Mouse (Mus musculus) hindbrain, embryonic 15.5 days (tissue): ENCODE data around the gene Bco1. TPM values are rescaled to one million over a fixed set of nuclear protein-coding genes. Genes with fewer than 3 reads are reported as not detected.
A peak's percentile ranks its signal among the peaks of the same experiment; 100 is the strongest.

Experiments
- ATAC-seq: fragments of 200-750 bp; cut with Nextera tagmentation; 2 replicates; pipeline ENCODE4 v1.8.0; 2017; ENCODE audit warnings: low read depth, moderate number of reproducible peaks, moderate TSS enrichment; ENCODE audit not compliant: low FRiP score
- H3K27ac ChIP-seq: fragments of 300-500 bp; sonication (generic); replicated peaks from 2 replicates; pipeline ENCODE4 v1.5.1; 2015; ENCODE audit warnings: mild to moderate bottlenecking, inconsistent platforms
- H3K27me3 ChIP-seq: fragments of 300-500 bp; sonication (generic); 2 replicates; pipeline ENCODE4 v1.6.1; 2015; ENCODE audit warnings: control low read depth, inconsistent platforms
- H3K36me3 ChIP-seq: fragments of 300-500 bp; sonication (generic); 2 replicates; pipeline ENCODE4 v1.6.1; 2015; ENCODE audit warnings: control low read depth, inconsistent platforms
- H3K4me1 ChIP-seq: fragments of 300-500 bp; sonication (generic); replicated peaks from 2 replicates; pipeline ENCODE4 v1.6.1; 2015; ENCODE audit warnings: control low read depth, inconsistent platforms
- H3K4me2 ChIP-seq: fragments of 300-500 bp; sonication (generic); 2 replicates; pipeline ENCODE4 v1.6.1; 2015; ENCODE audit warnings: moderate library complexity, mild to moderate bottlenecking, inconsistent platforms
- H3K4me3 ChIP-seq: fragments of 300-500 bp; sonication (generic); 2 replicates; pipeline ENCODE4 v1.5.1; 2015; ENCODE audit warnings: mild to moderate bottlenecking, inconsistent platforms
- H3K9ac ChIP-seq: fragments of 300-500 bp; sonication (generic); 2 replicates; pipeline ENCODE4 v1.6.1; 2015; ENCODE audit warnings: inconsistent platforms
- H3K9me3 ChIP-seq: fragments of 300-500 bp; sonication (generic); 2 replicates; pipeline ENCODE4 v1.6.1; 2016; ENCODE audit warnings: control low read depth, inconsistent platforms
- WGBS: fragments of 180-500 bp; shearing (Covaris S2); methylation state at CpG from one replicate; pipeline ENCODE4 v1.1.7; 2015; 5-methylcytosine and 5-hydroxymethylcytosine counted together
- polyA plus RNA-seq: library from polyadenylated mRNA; unstranded; fragments of >200 nt; fragmentation: Nextera tagmentation; extraction: Ambion mirVana; gene quantifications from 2 replicates; pipeline ENCODE4 v1.2.1, GENCODE M21; 2015

Gene Bco1
- polyA plus RNA-seq, 1 experiment from 2014 or later = 0.32 TPM

DNA sequence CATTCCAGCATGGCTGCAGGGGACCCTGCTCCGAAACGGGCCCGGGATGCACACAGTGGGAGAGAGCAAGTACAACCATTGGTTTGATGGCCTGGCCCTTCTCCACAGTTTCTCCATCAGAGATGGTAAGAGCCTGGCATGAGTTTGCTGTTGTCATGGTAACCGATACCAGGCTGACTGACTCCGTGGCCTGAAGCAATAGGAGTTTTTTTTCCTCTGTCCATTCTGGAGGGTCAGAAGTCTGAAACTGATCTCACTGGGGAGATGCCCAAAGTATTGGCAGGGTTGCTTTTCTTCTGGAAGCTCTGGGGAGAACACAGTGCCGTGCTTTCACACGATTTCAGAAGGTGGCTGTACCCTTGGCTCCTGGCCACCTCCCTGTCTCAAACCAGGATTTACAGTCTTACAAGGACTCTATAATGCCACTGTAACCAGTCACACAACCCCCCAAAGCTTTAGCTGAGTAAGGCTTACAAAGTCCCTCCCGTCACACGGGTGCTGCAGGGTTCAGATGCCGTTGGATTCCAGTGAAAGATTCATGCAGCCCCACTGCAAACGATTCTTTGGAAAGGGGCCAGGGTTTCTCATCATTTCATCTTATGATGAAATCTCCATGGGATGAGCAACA, 2.0 kb downstream of the Bco1 start:
- no peak overlapping the region for H3K4me3 ChIP-seq

DNA sequence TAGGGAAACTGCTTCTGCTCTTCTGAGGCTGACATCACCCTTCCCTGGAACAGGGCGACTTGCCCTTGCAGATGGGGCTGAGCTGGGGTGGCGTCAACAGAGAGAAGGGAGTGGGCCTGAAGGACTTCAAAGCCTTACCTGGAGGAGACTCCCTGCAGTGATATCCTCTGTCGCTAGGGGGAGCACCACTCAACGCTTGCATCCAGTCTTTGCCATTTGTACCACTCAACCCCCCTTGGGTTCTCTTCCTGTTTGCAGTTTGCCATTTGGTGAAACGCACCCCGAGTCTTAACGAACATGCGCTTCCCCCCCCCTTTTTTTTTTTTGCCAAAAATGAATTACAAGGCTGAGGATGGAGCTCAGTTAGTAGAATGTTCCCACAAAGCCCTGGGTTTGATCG, 11.9 kb downstream of the Bco1 start:
- Histone ChIP-seq H3K9ac (no peak overlapping the region), H3K4me1 (no peaks in the 10 kb centered on the region), H3K9me3 (no peaks in the 10 kb centered on the region), H3K27me3 (no peaks in the 10 kb centered on the region), H3K4me2 (no peak overlapping the region), H3K4me3 (no peak overlapping the region), H3K27ac (no peak overlapping the region), H3K36me3 (no peaks in the 10 kb centered on the region)
- no peak for ATAC-seq
- WGBS = 15% methylated on average over 9 of the region's 9 CpGs

More for the DNA sequence above, 2.0 kb downstream of the Bco1 start:
- peak; percentile 92 for ATAC-seq
- H3K27ac ChIP-seq = peak overlapping the region; percentile 62
- WGBS = 31% methylated on average over 11 of the region's 11 CpGs
- peaks cover 3% of the 10 kb centered on the region; the same call in 1 of the 2 replicates for H3K9me3 ChIP-seq
- no peak overlapping the region for H3K9ac ChIP-seq
- peaks cover 15% of the 10 kb centered on the region; the same call in 1 of the 2 replicates for H3K4me1 ChIP-seq
- H3K4me2 ChIP-seq = peak overlapping the region; percentile 31
- no peaks in the 10 kb centered on the region for H3K27me3 ChIP-seq
- H3K36me3 ChIP-seq = no peaks in the 10 kb centered on the region

DNA sequence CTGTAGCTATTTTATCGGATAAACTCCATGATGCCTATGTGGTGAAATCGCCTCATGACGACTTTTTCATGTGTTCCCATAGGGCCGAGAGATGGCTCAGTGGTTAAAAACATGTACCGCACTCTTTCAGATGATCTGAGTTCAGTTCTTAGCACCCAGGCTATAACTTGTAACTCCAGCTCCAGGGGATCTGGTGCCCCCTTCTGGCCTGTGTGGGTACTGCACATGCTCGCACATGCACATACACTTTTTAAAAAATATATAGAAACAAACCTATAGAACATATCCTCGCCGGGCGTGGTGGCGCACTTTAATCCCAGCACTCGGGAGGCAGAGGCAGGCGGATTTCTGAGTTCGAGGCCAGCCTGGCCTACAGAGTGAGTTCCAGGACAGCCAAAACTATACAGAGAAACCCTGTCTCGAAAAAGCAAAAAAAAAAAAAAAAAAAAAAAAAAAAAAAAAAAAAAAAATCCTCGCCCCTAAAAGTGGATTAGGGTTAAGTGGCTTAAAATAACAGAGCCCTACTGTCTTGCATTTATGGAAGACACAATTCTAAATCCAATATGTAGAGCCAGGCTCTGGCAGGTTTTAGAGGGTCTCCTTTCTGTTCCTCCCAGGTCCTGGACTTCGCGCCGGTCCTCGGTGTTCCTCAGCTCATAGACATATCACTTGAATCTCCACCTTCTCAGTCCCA, 13.5 kb downstream of the Bco1 start:
- Histone ChIP-seq H3K4me3 (no peak overlapping the region), H3K9ac (no peak overlapping the region), H3K27me3 (no peaks in the 10 kb centered on the region), H3K4me2 (no peak overlapping the region), H3K9me3 (no peaks in the 10 kb centered on the region), H3K36me3 (no peaks in the 10 kb centered on the region), H3K4me1 (no peaks in the 10 kb centered on the region), H3K27ac (no peak overlapping the region)
- no peak for ATAC-seq
- 93% methylated on average over 19 of the region's 19 CpGs for WGBS

DNA sequence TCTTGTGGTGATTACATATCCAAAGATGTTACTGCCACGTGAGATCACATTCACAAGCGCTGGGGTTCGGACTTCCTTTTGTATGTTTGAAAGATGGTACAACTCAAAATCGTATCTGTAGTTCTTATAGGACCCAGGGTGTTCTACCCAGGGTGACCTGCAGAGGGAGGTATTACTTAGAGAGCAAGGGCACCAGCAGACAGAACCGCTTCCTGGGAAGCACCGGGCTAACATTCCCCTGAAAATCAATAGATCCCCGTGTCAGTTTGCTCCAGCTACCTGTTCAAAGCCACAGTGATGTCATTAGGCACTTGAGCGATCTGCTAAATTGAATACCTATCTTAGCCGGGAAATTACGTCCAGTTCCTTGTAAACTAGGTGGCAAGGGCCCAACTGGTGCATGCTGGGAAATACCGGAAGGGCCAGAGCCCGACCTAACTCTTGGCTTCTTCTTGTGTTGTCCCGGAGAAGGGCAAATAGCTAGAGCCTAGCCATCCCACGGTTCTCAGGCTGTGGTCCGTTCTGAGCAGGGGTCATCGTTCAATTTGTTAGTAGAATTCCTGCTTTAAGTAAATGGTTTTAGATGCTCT, 14.2 kb downstream of the Bco1 start:
- Histone ChIP-seq H3K4me1 (no peaks in the 10 kb centered on the region), H3K9me3 (no peaks in the 10 kb centered on the region), H3K4me2 (no peak overlapping the region), H3K36me3 (no peaks in the 10 kb centered on the region), H3K4me3 (no peak overlapping the region), H3K27ac (no peak overlapping the region), H3K9ac (no peak overlapping the region), H3K27me3 (no peaks in the 10 kb centered on the region)
- whole genome bisulfite sequencing = 53% methylated on average over 16 of the region's 16 CpGs
- ATAC-seq = no peak

DNA sequence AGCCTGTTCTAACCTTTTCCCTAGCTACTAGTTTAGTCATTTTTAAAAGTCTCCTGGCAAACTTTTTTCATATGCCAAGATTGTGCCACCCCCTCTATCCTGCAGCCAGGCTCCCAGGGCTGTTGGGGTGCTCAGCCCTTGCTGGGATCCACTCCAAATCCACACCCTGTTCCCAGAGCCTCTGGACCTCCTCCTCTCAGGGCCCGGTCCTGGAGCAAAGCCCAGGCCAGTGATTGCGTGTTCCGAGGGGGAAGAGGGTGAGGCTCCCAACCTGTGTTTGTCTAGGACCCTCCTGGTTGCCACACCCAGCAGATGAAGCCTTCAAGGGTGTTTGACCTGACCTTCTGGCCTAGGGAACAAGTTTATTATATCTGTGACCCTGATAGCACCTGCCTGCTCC, 16.0 kb downstream of the Bco1 start:
- Histone ChIP-seq H3K4me2 (no peak overlapping the region), H3K27me3 (no peaks in the 10 kb centered on the region), H3K4me1 (peaks cover 12% of the 10 kb centered on the region), H3K27ac (no peak overlapping the region), H3K9ac (no peak overlapping the region), H3K9me3 (no peaks in the 10 kb centered on the region), H3K36me3 (no peaks in the 10 kb centered on the region), H3K4me3 (no peak overlapping the region)
- 88% methylated on average over 3 of the region's 3 CpGs for WGBS
- no peak for ATAC-seq

DNA sequence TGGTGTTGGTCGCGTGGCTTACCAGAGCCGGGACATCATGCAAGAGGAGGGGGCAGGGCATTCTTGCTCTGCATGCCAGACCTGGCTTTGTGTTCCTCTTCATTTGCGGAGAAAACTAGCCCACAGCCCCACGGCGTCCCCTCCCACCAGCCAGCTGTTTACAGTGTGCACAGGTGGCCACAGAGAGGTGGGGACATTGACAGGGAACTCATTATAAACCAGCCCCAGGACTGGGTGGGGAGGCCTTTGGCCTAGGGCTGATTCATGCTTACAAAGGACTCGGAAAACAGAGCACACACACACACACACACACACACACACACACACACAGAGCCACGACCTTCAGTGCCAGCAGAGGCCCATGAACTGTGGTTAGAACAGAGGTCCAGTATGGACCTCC, 16.6 kb downstream of the Bco1 start:
- no peak overlapping the region for H3K9ac ChIP-seq
- no peak overlapping the region for H3K4me2 ChIP-seq
- WGBS = 71% methylated on average over 8 of the region's 8 CpGs
- no peaks in the 10 kb centered on the region for H3K27me3 ChIP-seq
- no peak for ATAC-seq
- no peaks in the 10 kb centered on the region for H3K36me3 ChIP-seq
- H3K4me3 ChIP-seq = no peak overlapping the region
- H3K27ac ChIP-seq = no peak overlapping the region
- no peaks in the 10 kb centered on the region for H3K9me3 ChIP-seq
- H3K4me1 ChIP-seq = peaks cover 12% of the 10 kb centered on the region

DNA sequence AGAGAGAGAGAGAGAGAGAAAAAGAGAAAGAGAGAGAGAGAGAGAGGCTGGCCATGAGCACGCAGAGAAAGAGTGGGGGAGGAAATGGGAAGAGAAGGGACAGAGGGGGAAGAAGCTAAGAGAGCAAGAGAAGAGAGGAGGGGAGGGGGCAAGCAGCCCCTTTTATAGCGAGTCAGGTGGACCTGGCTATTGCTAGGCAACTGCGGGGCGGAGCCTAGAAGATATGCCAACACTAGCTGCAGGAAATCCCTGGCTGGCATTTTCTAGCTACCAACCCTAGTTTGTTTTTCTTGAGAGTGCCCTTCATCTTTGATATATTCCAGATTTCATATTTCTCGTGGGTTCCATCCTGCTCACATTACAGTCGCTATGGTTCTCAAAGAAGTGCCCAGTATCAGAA, 19.4 kb downstream of the Bco1 start:
- Histone ChIP-seq H3K27me3 (no peaks in the 10 kb centered on the region), H3K27ac (no peak overlapping the region), H3K9me3 (no peaks in the 10 kb centered on the region), H3K36me3 (no peaks in the 10 kb centered on the region), H3K4me1 (peaks cover 12% of the 10 kb centered on the region), H3K9ac (no peak overlapping the region), H3K4me2 (no peak overlapping the region; the same call in 1 of the 2 replicates), H3K4me3 (no peak overlapping the region)
- 46% methylated on average over 6 of the region's 6 CpGs for WGBS
- ATAC-seq = no peak

DNA sequence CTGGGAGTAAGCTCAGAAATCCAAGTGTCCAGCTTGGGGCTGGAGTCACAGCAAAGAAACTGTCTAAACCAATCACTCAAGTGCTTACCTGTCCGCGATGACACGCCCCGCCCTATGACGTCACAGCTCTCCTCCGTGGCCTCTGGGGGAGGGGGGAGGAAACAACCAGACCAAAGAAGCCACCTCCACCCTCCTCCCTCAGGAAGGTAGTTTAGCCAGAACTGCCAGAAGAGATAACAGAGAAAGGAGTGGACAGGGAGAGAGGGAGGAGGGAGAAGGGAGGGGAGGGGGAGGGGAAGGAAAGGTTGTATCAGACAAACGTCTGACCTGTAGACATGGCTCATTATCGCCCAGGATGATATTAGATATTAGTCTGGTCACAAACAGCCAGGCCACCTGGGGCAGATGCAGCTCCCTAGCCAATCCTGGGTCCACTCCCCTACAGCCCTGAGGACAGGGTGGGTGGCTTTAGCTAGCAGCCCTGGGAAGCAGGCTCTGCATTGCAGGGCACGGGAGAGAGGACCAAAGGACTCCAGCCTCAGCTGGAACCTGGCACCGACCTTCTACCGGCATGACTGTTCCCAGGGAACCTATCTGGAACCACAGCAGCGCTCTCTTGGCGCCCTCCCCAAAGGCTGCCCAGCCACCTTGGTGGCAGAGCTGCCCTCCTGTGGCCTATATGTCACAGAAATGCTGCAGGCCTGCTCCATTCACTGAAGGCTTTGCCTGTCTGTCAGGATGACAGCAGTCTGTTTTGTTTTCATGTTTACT, 20.2 kb downstream of the Bco1 start:
- Histone ChIP-seq H3K4me3 (no peak overlapping the region), H3K9me3 (no peaks in the 10 kb centered on the region), H3K27ac (no peak overlapping the region), H3K4me1 (peaks cover 12% of the 10 kb centered on the region), H3K36me3 (no peaks in the 10 kb centered on the region), H3K27me3 (no peaks in the 10 kb centered on the region), H3K9ac (0 out of 2 replicates have a peak overlapping the region, but pooled peaks have one; percentile 10), H3K4me2 (peak overlapping the region; percentile 29)
- ATAC-seq = no peak
- WGBS = 11% methylated on average over 13 of the region's 13 CpGs

DNA sequence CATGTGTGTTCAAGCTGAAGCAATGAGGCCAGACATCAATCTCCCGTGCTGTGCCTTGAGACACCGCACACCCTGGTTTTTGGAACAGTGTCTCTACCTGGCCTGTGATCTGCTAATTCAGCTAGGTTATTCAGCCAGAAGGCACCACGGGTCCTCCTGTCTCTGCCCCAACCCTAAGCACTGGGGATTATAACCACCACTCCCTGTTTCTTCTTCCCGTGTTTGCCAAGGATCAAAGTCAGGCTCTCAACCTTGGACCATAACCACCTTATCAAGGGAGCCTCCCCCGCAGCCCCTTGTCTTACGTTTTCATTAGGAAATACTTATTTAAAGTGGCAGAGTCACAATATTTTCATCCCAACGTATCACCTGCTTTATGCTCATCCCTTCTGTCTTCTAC, 20.9 kb downstream of the Bco1 start:
- no peak overlapping the region for H3K27ac ChIP-seq
- peaks cover 12% of the 10 kb centered on the region for H3K4me1 ChIP-seq
- no peak overlapping the region for H3K9ac ChIP-seq
- H3K9me3 ChIP-seq = no peaks in the 10 kb centered on the region
- H3K36me3 ChIP-seq = no peaks in the 10 kb centered on the region
- no peak overlapping the region for H3K4me3 ChIP-seq
- H3K4me2 ChIP-seq = no peak overlapping the region
- ATAC-seq = no peak
- 73% methylated on average over 7 of the region's 7 CpGs for WGBS
- no peaks in the 10 kb centered on the region for H3K27me3 ChIP-seq

DNA sequence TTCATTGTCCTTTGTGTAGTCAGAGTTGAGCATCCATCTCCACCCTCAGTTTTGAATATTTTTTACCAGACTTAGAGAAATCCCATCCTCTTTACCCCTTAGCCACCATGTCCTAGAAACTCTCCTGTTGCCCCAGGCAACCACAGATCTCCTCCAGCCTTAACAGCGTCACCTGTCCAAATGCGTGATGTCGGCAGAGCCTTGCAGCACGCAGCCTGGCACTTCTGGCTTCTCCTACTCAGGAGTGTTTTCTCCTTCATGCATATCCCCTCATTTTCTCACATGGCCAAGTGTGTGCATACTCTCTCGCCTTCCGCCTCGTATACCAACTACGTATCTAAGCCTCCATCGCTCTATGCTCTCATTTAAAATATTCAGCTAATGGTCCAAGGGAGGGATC, 22.8 kb downstream of the Bco1 start:
- Histone ChIP-seq H3K36me3 (no peaks in the 10 kb centered on the region), H3K27me3 (no peaks in the 10 kb centered on the region), H3K9me3 (no peaks in the 10 kb centered on the region), H3K9ac (no peak overlapping the region), H3K4me1 (peaks cover 12% of the 10 kb centered on the region), H3K27ac (no peak overlapping the region), H3K4me3 (no peak overlapping the region), H3K4me2 (no peak overlapping the region)
- 91% methylated on average over 9 of the region's 9 CpGs for WGBS
- no peak for ATAC-seq

DNA sequence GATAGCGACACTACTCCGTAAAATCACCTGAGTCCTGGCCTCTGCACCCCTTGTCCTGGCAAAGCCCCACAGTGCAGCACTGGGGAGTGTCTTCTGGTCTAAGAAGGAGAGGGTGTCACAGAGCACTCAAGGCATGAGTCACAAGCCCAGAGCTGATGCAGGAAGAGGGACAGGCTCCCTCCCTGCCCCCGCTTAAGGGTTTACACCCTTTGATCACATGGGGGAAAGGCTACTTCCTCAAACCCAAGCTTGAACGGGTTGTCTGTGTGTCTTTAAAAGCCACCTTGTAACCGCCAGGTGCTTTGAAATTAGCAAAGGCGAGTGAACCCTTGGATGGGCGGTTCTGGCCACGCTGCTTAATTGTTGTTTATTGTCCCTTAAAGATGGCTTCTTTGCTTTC, 25.6 kb downstream of the Bco1 start:
- 62% methylated on average over 8 of the region's 8 CpGs for WGBS
- H3K9me3 ChIP-seq = no peaks in the 10 kb centered on the region
- ATAC-seq = no peak
- H3K27me3 ChIP-seq = no peaks in the 10 kb centered on the region
- H3K36me3 ChIP-seq = no peaks in the 10 kb centered on the region
- no peak overlapping the region for H3K9ac ChIP-seq
- peaks cover 2% of the 10 kb centered on the region for H3K4me1 ChIP-seq
- H3K27ac ChIP-seq = no peak overlapping the region
- H3K4me2 ChIP-seq = no peak overlapping the region
- no peak overlapping the region for H3K4me3 ChIP-seq
